Mouse (Mus musculus) kidney, adult 2 months (tissue): ENCODE results near the gene Mmp25.

Source experiments
- CTCF ChIP-seq: fragments of 200-500 bp; conservative IDR thresholded peaks from 2 replicates; pipeline ENCODE4 v1.5.1; 2011; ENCODE audit warnings: low read depth, mild to moderate bottlenecking, control low read depth, low read length, moderate library complexity, mixed read lengths; ENCODE audit not compliant: insufficient read depth, insufficient read length
- POLR2A ChIP-seq: fragments of 200-500 bp; IDR thresholded peaks from one replicate; pipeline ENCODE4 v1.6.1; 2011; ENCODE audit warnings: low read depth, low read length, control low read depth

DNA sequence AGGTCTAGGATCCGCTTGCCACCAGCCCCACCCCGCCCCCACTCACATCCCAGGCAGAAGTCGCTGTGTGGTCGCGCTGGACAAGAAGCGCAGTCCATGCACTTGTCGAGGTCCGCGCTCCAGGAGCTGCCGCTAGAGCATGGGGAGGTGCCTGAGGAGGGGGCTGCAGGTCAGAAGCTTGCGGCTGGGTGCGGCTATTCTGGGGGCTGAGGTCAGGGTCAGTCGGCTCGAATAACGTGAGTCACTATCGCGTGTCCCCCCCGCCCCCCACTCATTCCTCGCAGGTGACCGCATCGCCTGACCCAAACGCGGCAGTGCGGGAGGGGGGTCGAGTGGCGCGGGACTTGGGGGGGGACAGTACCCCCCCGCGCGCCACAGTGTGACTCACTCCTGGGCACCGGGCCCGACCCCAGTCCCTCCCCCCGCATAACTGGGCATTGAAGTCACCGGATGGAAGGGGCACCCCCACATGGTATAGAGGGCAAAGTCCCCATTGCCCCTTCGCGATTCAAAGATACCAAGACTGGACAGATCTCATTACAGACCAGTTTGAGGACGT lies 31.5 kb upstream of the Mmp25 start:
- no peak for TF ChIP-seq CTCF
- no peak for TF ChIP-seq POLR2A
